Mouse (Mus musculus) layer of hippocampus, postnatal 25 days (tissue): Measurements from ENCODE around the gene Gm47955. TPM values are rescaled to one million over a fixed set of nuclear protein-coding genes. Genes with fewer than 3 reads are reported as not detected.
"Not testable (repeated sequence)": the region's sequence is repeated elsewhere in the genome, so short reads cannot be mapped to it uniquely, and the experiment has no call there.

Source experiments
- DNase-seq, 2 experiments: peaks; one replicate each; pipeline ENCODE4 v3.0.0; 2022; ENCODE audit warnings: mixed read lengths in 2 of 2, low spot score in 1 of 2; ENCODE audit errors: extremely low spot score in 1 of 2
- total RNA-seq, 2 experiments: library from RNA; stranded (reverse); gene quantifications; 2 replicates each; pipeline ENCODE4 v1.2.3; 2021

The Gm47955 gene
- total RNA-seq, 2 experiments from 2014 or later, result not detected

- no peak for DNase-seq
Measured at GRCm38 (mm10) chr1:82991596-82991995, 31.5 kb downstream of the Gm47955 start.

GRCm38 (mm10) chr1:82992093-82992492 is 32.0 kb downstream of the Gm47955 start:
- DNase-seq, result no peak

DNA sequence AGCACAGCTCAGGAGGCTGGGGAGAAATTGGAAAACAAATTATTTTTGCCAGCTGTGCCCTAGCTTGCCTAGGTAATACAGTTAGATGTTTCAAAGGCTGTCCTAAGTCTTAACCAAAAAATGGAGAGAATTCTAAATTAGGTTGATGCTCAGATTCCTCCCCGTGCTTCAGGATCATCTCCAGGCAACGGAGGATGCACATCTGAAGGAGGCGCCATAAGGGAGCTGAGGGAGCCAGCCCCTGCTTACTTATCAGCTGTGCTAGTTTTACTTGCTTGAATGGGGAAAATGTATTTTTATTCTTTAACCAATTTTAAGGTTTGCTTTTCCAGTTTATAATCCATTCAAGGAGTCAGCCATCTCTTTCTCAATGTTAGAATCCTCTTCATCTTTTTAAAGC is 33.9 kb downstream of the Gm47955 start:
- no peak for DNase-seq

DNA sequence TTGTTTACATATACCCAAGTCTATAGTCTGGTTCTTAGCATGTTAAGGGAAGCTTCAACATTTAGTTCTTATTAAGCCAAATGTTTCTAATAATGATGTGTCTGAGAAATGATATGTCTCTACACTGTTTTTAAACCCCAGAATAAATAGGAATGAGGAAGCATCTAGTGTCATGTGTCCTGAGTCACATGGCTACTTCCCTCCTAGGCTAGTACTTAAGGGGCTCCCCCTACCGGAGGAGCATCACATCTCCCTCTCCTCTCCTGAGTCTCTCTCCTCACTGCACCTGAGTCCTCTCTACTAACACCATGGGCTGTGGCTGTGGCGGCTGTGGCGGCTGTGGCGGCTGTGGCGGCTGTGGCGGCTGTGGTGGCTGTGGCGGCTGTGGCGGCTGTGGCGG is 40.2 kb downstream of the Gm47955 start, which contains the start of gene Gm47959:
TSS of gene Gm47959 (plus strand) at position 243 of the 400 bp plus-strand sequence.
- not testable (repeated sequence) for DNase-seq

- DNase-seq, result no peak
Measured at GRCm38 (mm10) chr1:83006218-83007179, 46.4 kb downstream of the Gm47955 start.

- DNase-seq, result no peak
Measured at GRCm38 (mm10) chr1:83007471-83007870, 47.4 kb downstream of the Gm47955 start.

Other genes with a start within 250 kb of the Gm47955 start
- 100 to 1,000 TPM; 233 to 257 TPM for gene Mff, start 235.4 kb upstream of the Gm47955 start, total RNA-seq
- not detected for gene Tm4sf20, start 191.8 kb upstream of the Gm47955 start, total RNA-seq
- gene Gm47791, start 189.0 kb upstream of the Gm47955 start, total RNA-seq, result not detected
- gene Agfg1, start 120.8 kb upstream of the Gm47955 start, total RNA-seq, result 10 to 100 TPM; 75.6 to 80.8 TPM
- gene A030005L19Rik, start 47.0 kb upstream of the Gm47955 start, total RNA-seq, result under 1 TPM; 0.47 to 0.63 TPM
- not detected for gene A030014E15Rik, start 35.4 kb upstream of the Gm47955 start, total RNA-seq
- gene Gm6217, start 28.9 kb upstream of the Gm47955 start, total RNA-seq, result not detected
- not detected for gene A030003K21Rik, start 16.9 kb upstream of the Gm47955 start, total RNA-seq
- gene Gm7544, start 4.3 kb upstream of the Gm47955 start, total RNA-seq, result not detected
- not detected for gene Gm47959, start 40.3 kb downstream of the Gm47955 start, total RNA-seq
- gene Slc19a3, start 78.2 kb downstream of the Gm47955 start, total RNA-seq, result 1 to 10 TPM; 2.3 TPM
- not detected for gene Krtap28-10, start 82.2 kb downstream of the Gm47955 start, total RNA-seq
- gene Gm47969, start 84.6 kb downstream of the Gm47955 start, total RNA-seq, result not detected
- not detected for gene A030005K14Rik, start 99.1 kb downstream of the Gm47955 start, total RNA-seq
- gene Krtap28-13, start 100.6 kb downstream of the Gm47955 start, total RNA-seq, result not detected
- gene Ccl20, start 156.5 kb downstream of the Gm47955 start, total RNA-seq, result not detected
- gene Daw1, start 199.5 kb downstream of the Gm47955 start, total RNA-seq, result under 1 TPM; 0.42 to 0.52 TPM